Mouse (Mus musculus) thymus, adult 18-20 months (tissue): Measurements from ENCODE around the gene F2rl1.
A peak's percentile ranks its signal among the peaks of the same experiment; 100 is the strongest.
"Not testable (repeated sequence)": the region's sequence is repeated elsewhere in the genome, so short reads cannot be mapped to it uniquely, and the experiment has no call there.

Experiments
- DNase-seq, 2 experiments: peaks; one replicate each; pipeline ENCODE4 v3.0.0; 2022; ENCODE audit warnings: mixed read lengths in 2 of 2

F2rl1 gene

GRCm38 (mm10) chr13:95533640-95534039, 8.6 kb upstream of the F2rl1 start:
- no peak for DNase-seq

GRCm38 (mm10) chr13:95533121-95533520, 8.1 kb upstream of the F2rl1 start:
- DNase-seq, result not testable (repeated sequence)

- no peak for DNase-seq
These were observed 6.4 kb upstream of the F2rl1 start for GRCm38 (mm10) chr13:95531273-95532045.

- DNase-seq, result no peak
These were observed 4.2 kb upstream of the F2rl1 start for GRCm38 (mm10) chr13:95529246-95529645.

GRCm38 (mm10) chr13:95524424-95524673, 678 bp downstream of the F2rl1 start:
- no peak for DNase-seq

- no peak for DNase-seq
These were observed 1.2 kb downstream of the F2rl1 start for GRCm38 (mm10) chr13:95523659-95524423.

GRCm38 (mm10) chr13:95522176-95522575, 2.9 kb downstream of the F2rl1 start:
- DNase-seq, result no peak

- DNase-seq, result no peak
These were observed 4.0 kb downstream of the F2rl1 start for GRCm38 (mm10) chr13:95521029-95521428.

GRCm38 (mm10) chr13:95514756-95515155, 10.3 kb downstream of the F2rl1 start:
- DNase-seq, result no peak

GRCm38 (mm10) chr13:95510054-95510453, 15.0 kb downstream of the F2rl1 start:
- DNase-seq, result no peak

- no peak for DNase-seq
These were observed 21.6 kb downstream of the F2rl1 start for GRCm38 (mm10) chr13:95503279-95503917.

GRCm38 (mm10) chr13:95496601-95497000, 28.4 kb downstream of the F2rl1 start:
- DNase-seq, result no peak

GRCm38 (mm10) chr13:95494812-95495211, 30.2 kb downstream of the F2rl1 start:
- DNase-seq, result no peak

- no peak for DNase-seq
These were observed 31.7 kb downstream of the F2rl1 start for GRCm38 (mm10) chr13:95493296-95493695.

GRCm38 (mm10) chr13:95491327-95491726, 33.7 kb downstream of the F2rl1 start:
- no peak for DNase-seq

GRCm38 (mm10) chr13:95484664-95485063, 40.4 kb downstream of the F2rl1 start:
- no peak for DNase-seq

GRCm38 (mm10) chr13:95481428-95481827, 43.6 kb downstream of the F2rl1 start:
- DNase-seq, result peak; percentile 9 to 13

GRCm38 (mm10) chr13:95478671-95479413, 46.2 kb downstream of the F2rl1 start, which contains the start of gene S100z:
Gene S100z, minus strand, starts transcription at chr13:95478721.
- no peak for DNase-seq

GRCm38 (mm10) chr13:95477173-95477572, 47.9 kb downstream of the F2rl1 start:
- DNase-seq, result no peak

GRCm38 (mm10) chr13:95475124-95475523, 49.9 kb downstream of the F2rl1 start:
- no peak for DNase-seq

GRCm38 (mm10) chr13:95474294-95474693, 50.7 kb downstream of the F2rl1 start:
- DNase-seq, result no peak

- no peak for DNase-seq
These were observed 54.1 kb downstream of the F2rl1 start for GRCm38 (mm10) chr13:95470970-95471369.
